Mouse (Mus musculus): ENCODE data around the gene Mta3. TPM values are rescaled to one million over a fixed set of nuclear protein-coding genes. Genes with fewer than 3 reads are reported as not detected.

The Mta3 gene
- total and polyA plus RNA-seq, 2 experiments from 2014 or later, result 35.7 to 38.9 TPM

DNA sequence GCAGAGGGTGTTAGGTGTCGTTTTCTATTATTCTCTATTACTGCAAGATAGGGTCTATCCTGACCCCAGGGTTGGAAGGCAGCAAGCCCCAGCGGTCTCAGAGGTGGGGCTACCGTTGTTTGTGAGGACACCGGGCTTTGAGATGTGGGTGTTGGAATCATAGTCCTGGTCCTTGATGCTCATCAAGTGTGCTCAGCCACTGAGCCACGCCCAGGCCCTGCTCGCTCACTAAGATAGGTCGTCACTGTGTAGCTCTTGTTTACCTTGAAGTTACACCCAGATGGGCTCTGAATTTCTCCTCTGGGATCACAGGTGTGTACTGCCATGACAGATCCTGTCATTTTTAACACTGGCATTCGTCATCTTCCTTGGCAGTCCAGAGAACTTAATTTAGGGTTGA is 31.8 kb downstream of the Mta3 start:
- H3K9ac ChIP-seq, result no peak overlapping the region
- no peaks in the 10 kb centered on the region for H3K27me3 ChIP-seq (ENCODE audit: insufficient read depth, low read length)
- no peaks in the 10 kb centered on the region for H3K9me3 ChIP-seq (ENCODE audit: low read length)
- no peaks in the 10 kb centered on the region for H3K36me3 ChIP-seq (ENCODE audit: insufficient read depth)
- H3K4me3 ChIP-seq (ENCODE audit: low read depth, low read length), result no peak overlapping the region
- H3K27ac ChIP-seq (ENCODE audit: low read depth, low read length), result no peak overlapping the region
- peaks cover 11% of the 10 kb centered on the region; the same call in 1 of the 2 replicates for H3K4me1 ChIP-seq (ENCODE audit: insufficient read depth)
- ATAC-seq (no peak), DNase-seq (no peak)
- WGBS, result 91% methylated on average over 8 of the region's 8 CpGs
- TF ChIP-seq CTCF (IDR thresholded peaks at IDR 0.05; ENCODE audit: low read depth), result no peak
- no peak overlapping the region for H3K4me2 ChIP-seq (ENCODE audit: low read depth)

DNA sequence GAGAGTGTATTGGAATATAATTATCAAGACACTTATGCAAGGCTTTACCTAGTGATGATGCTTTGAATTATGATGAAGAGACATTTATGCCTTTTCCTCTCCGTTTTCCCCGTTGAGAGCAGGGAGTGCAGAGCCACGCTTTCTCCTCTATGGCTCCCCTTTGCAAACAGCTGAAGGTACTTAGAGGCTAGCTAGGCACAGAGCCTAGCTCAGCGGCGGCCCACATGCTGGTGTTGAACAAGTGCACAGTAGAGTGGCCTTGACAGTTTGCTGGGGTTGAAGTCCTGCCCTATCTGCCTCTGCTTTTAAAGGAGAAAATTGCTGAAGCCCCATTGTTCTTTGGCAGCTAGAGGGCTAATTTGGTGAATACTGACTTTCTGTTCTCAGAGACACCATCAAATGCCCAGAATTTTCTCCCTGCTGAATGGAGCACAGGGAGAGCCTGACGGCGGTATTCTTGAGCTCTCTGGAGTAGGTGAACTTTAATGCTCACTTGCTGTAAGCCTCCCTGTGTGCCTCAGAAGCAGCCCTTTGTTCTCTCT is 34.2 kb downstream of the Mta3 start:
- no peak overlapping the region for H3K9ac ChIP-seq
- ATAC-seq, result peak; percentile 68
- 30% methylated on average over 7 of the region's 7 CpGs for WGBS
- H3K4me2 ChIP-seq (ENCODE audit: low read depth), result no peak overlapping the region
- H3K27me3 ChIP-seq (ENCODE audit: insufficient read depth, low read length), result no peaks in the 10 kb centered on the region
- H3K4me3 ChIP-seq (ENCODE audit: low read depth, low read length), result no peak overlapping the region
- H3K9me3 ChIP-seq (ENCODE audit: low read length), result no peaks in the 10 kb centered on the region
- DNase-seq, result peak; percentile 46
- H3K4me1 ChIP-seq (ENCODE audit: insufficient read depth), result peaks cover 11% of the 10 kb centered on the region; the same call in 1 of the 2 replicates
- H3K27ac ChIP-seq (ENCODE audit: low read depth, low read length), result peak overlapping the region; percentile 78
- TF ChIP-seq CTCF (IDR thresholded peaks at IDR 0.05; ENCODE audit: low read depth), result no peak
- H3K36me3 ChIP-seq (ENCODE audit: insufficient read depth), result peaks cover 8% of the 10 kb centered on the region; the same call in 1 of the 2 replicates

DNA sequence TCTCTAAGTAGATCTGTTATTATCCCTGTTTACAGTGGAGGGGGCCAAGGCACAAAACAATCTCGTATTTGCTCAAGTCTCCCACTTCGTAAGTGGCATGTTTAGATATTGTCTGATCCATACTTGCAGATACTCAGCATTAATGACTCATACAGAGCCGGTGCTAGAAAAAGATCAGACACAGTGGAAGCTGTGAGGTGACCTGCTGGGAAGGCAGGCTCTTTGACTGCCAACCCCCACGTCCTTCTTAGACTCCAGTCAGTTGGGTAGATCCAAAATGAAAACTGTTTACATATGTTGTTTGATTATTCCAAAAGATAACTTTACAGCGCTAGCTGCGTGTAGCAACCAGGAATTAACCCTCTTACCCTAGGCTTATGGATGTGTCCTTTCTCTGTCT is 35.3 kb downstream of the Mta3 start:
- H3K27me3 ChIP-seq (ENCODE audit: insufficient read depth, low read length), result no peaks in the 10 kb centered on the region
- 36% methylated on average over 6 of the region's 6 CpGs for WGBS
- no peak overlapping the region for H3K9ac ChIP-seq
- H3K4me1 ChIP-seq (ENCODE audit: insufficient read depth), result peaks cover 11% of the 10 kb centered on the region; the same call in 1 of the 2 replicates
- peaks cover 8% of the 10 kb centered on the region; the same call in 1 of the 2 replicates for H3K36me3 ChIP-seq (ENCODE audit: insufficient read depth)
- no peak for TF ChIP-seq CTCF (IDR thresholded peaks at IDR 0.05; ENCODE audit: low read depth)
- no peak overlapping the region for H3K4me2 ChIP-seq (ENCODE audit: low read depth)
- DNase-seq, result no peak
- peak; percentile 30; the same call in 1 of the 2 replicates for ATAC-seq
- H3K4me3 ChIP-seq (ENCODE audit: low read depth, low read length), result no peak overlapping the region
- no peaks in the 10 kb centered on the region for H3K9me3 ChIP-seq (ENCODE audit: low read length)
- no peak overlapping the region; the same call in 1 of the 2 replicates for H3K27ac ChIP-seq (ENCODE audit: low read depth, low read length)

DNA sequence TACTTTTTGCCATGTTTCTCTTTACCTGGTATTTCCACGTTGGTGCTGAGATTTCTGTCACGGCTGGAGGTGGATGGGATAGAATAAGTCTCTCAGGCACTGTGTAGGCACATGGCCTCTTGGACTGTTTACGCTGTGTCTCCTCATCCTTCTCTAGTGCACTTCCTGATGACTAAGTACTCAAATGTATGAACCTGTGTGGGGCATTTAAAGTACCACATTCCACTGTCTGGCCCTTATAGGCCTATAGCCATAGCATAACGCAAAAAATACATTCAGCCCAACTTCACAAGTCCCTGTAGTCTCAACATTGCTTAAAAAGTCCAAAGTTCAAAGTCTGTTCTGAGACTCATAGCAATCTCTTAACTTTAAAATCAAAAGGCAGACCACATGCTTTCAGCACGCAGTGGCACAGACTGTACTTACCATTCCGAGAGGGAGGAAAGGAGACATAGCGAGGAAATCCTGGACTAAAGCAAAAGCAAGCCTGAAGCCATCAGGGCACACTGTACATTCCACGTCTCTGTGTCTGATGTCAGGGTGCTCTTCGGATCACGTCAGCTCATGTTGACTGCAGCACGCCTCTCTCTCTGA is 38.4 kb downstream of the Mta3 start:
- 97% methylated on average over 11 of the region's 11 CpGs for WGBS
- no peak for TF ChIP-seq CTCF (IDR thresholded peaks at IDR 0.05; ENCODE audit: low read depth)
- DNase-seq, result no peak

DNA sequence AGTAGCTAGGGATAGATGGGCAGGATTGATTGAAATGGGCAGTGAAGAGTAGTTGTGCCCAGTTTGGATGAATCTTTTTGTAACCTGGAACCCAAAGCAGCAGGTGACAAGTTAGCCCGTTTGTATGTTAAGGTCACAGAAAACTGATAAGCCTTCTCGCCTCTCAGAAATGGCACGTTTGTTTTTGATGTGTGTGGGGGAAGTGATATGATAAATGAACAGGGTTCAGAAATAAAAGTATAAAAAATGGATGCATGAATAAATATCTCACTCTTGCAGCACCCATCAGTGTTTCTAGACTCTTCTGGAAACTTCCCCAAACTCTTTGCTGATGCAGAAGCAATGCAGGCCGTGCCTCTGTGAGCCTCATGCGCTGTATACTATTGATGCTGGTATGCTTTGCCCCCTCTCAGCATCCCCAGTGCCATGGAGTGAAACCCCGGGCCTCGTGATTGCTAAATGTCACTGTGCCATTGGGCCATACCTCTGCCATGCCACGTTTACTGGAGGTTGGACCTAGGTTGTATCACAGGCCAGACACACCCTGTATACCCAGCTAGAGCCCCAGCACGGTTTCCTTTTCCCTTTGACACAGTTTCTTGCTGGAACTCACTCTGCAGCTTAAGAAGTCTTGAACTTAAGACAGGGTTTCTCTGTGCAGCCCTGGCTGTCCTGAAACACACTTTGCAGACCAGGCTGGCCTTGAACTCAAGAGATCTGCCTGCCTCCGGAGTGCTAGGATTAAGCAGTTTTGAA is 41.6 kb downstream of the Mta3 start:
- Histone ChIP-seq H3K9ac (no peak overlapping the region), H3K4me2 (ENCODE audit: low read depth) (no peak overlapping the region), H3K27me3 (ENCODE audit: insufficient read depth, low read length) (no peaks in the 10 kb centered on the region), H3K4me3 (ENCODE audit: low read depth, low read length) (no peak overlapping the region), H3K27ac (ENCODE audit: low read depth, low read length) (no peak overlapping the region), H3K36me3 (ENCODE audit: insufficient read depth) (peaks cover 8% of the 10 kb centered on the region; the same call in 1 of the 2 replicates), H3K9me3 (ENCODE audit: low read length) (no peaks in the 10 kb centered on the region), H3K4me1 (ENCODE audit: insufficient read depth) (no peaks in the 10 kb centered on the region)
- no peak for TF ChIP-seq CTCF (IDR thresholded peaks at IDR 0.05; ENCODE audit: low read depth)
- ATAC-seq (no peak), DNase-seq (no peak)
- 90% methylated on average over 10 of the region's 10 CpGs for WGBS

More for the DNA sequence above, 38.4 kb downstream of the Mta3 start:
- peaks cover 8% of the 10 kb centered on the region; the same call in 1 of the 2 replicates for H3K36me3 ChIP-seq (ENCODE audit: insufficient read depth)
- H3K9ac ChIP-seq, result no peak overlapping the region
- no peak for ATAC-seq
- peaks cover 11% of the 10 kb centered on the region; the same call in 1 of the 2 replicates for H3K4me1 ChIP-seq (ENCODE audit: insufficient read depth)
- H3K27ac ChIP-seq (ENCODE audit: low read depth, low read length), result no peak overlapping the region
- no peak overlapping the region for H3K4me2 ChIP-seq (ENCODE audit: low read depth)
- no peaks in the 10 kb centered on the region for H3K9me3 ChIP-seq (ENCODE audit: low read length)
- H3K27me3 ChIP-seq (ENCODE audit: insufficient read depth, low read length), result no peaks in the 10 kb centered on the region
- no peak overlapping the region for H3K4me3 ChIP-seq (ENCODE audit: low read depth, low read length)

- Histone ChIP-seq H3K9me3 (ENCODE audit: low read length) (no peaks in the 10 kb centered on the region), H3K27me3 (ENCODE audit: insufficient read depth, low read length) (no peaks in the 10 kb centered on the region), H3K27ac (ENCODE audit: low read depth, low read length) (no peak overlapping the region), H3K9ac (no peak overlapping the region), H3K36me3 (ENCODE audit: insufficient read depth) (peaks cover 3% of the 10 kb centered on the region), H3K4me2 (ENCODE audit: low read depth) (no peak overlapping the region), H3K4me3 (ENCODE audit: low read depth, low read length) (no peak overlapping the region), H3K4me1 (ENCODE audit: insufficient read depth) (no peaks in the 10 kb centered on the region)
- ATAC-seq (no peak), DNase-seq (no peak)
- no peak for TF ChIP-seq CTCF (IDR thresholded peaks at IDR 0.05; ENCODE audit: low read depth)
- WGBS, result 94% methylated on average over 5 of the region's 5 CpGs
These were observed 44.4 kb downstream of the Mta3 start for GRCm38 (mm10) chr17:83750216-83750950.
